Mouse (Mus musculus) NIH3T3 (cell line): Measurements from ENCODE around the gene Akap6.
A peak's percentile ranks its signal among the peaks of the same experiment; 100 is the strongest.

Experiments
- DNase-seq: peaks from one replicate; pipeline ENCODE4 v3.0.0-alpha.2; 2012; ENCODE audit warnings: low read depth

Gene Akap6

GRCm38 (mm10) chr12:53040634-53041033, 341.5 kb downstream of the Akap6 start:
- DNase-seq, result no peak

GRCm38 (mm10) chr12:53042739-53043138, 343.6 kb downstream of the Akap6 start:
- peak; percentile 78 for DNase-seq

DNA sequence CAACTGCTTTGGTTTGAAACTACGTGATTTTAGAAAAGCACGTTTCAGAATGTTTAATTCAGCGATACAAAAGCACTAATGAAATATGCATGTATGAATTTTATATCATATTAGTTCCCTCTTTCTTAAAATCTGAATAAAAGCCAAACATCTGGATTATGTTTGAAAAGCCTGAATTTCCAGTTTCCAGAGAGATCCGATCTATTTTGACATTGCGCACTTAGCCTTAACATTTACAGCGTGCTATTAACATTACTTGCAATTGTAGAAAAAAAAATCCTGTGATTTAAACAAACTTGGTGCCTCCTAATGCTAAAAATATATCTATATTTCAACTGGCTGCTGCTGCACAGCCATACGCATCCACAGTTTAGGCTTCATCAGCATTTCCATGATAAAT, 358.4 kb downstream of the Akap6 start:
- no peak for DNase-seq

DNA sequence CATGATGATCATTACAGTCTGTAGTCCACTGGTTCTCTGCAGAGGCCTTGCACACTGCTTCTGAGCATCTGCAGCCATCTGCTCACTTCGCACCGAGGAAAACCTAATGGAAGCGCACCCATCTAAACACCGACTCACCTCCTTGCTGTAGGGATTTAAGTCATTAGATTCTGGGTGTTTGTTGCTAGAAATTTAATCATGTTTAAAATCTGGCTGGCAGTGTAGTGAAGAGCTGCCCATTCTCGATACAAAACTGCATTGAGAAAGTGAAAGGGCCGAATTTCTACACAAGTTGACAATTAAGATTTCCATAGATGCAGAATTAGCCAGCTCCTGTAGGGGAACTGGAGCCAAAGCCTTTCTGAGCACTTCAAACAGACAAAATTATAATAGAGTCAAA, 361.7 kb downstream of the Akap6 start:
- peak; percentile 2 for DNase-seq

DNA sequence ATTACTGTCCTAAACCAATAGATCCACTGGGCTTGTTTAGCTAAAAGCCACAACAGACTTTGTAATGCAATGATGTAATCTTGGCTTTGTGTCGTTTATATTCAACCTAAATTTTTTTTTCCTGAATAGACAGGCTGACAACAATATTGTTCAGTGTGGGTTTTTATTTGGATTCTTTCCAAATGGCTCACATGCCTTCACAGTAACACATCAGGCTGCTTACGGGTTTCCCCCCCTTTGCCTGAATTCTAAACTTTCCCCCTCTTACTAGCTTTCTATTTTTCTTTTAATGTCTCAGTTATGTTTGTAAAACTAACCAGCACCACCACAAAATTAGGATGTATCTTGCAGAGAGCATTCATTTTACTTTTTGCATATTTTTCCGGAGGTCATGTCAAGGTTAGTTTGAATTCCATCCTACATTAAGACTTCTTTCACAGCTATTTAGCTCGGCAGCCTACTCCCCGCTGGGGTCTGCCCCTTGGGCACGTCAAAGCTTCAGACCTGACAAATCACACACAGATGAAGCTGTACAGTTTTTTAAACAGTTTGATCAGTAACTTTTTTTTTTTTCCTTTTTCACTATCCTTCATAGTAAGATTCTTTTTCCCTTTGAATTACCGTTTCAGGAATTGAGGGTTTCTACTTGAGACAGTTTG, 362.4 kb downstream of the Akap6 start:
- DNase-seq, result peak; percentile 64

GRCm38 (mm10) chr12:53063003-53063402, 363.8 kb downstream of the Akap6 start:
- DNase-seq, result no peak

DNA sequence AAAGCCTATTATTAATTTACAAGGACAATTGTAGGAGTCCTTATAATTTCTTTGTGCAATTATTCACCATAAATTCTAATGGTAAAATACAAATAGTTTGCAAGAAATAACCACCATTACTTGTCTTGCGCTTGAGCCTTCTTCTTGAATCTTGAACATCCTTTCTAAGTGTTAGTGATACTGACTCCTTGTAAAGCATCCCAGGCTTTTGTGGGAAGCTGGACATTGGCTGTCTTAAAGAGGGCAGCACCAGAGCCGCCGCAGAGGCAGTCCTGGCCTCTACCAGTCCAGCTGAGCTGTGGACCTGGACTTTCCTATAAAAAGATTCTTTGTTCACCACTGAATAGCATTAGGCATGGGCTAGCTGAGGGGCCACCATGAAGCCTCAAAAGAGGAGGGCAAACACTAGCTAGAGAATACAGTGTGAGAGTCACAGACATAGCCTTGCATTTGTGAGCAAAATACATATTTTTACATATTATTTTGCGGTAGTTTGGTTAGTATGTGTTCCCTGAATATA, 365.1 kb downstream of the Akap6 start:
- no peak for DNase-seq

- DNase-seq, result no peak
These were observed 366.0 kb downstream of the Akap6 start for GRCm38 (mm10) chr12:53065031-53065785.

DNA sequence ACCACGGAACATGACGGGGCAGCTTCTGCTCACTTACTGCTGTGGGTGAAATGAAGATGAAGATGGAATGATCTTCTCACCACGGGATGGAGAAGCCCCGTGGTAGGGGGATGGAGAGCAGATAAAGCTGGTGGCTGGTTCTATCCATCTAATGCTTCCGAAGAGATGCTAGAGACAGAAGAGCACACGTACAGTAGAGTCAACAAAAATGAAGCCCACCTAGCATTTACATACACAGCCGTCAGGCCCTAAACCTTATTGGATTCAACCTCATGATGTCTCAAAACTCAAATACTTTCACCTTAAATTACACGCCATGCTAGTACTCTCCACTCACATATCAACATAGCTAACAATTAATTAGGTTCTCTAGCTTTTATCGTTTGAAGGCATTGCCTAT, 367.1 kb downstream of the Akap6 start:
- no peak for DNase-seq

DNA sequence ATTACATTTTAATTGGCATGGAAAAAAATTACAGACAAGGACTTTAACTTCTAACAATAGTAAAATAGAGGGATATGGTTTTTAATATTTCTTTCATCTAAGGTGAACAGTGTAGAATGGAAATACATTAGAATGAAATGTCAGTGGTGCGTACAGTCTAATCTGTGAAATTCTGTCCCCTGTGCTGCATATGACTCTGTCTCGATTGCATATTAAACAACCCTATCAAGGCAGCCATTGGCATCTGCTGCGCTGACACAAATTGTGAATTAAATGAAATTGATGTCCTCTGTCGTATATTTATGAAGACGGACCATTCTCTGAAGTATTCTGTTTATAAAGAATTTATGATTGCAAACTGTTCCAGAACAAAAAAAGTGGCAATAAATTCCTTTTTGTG, 371.7 kb downstream of the Akap6 start:
- no peak for DNase-seq

DNA sequence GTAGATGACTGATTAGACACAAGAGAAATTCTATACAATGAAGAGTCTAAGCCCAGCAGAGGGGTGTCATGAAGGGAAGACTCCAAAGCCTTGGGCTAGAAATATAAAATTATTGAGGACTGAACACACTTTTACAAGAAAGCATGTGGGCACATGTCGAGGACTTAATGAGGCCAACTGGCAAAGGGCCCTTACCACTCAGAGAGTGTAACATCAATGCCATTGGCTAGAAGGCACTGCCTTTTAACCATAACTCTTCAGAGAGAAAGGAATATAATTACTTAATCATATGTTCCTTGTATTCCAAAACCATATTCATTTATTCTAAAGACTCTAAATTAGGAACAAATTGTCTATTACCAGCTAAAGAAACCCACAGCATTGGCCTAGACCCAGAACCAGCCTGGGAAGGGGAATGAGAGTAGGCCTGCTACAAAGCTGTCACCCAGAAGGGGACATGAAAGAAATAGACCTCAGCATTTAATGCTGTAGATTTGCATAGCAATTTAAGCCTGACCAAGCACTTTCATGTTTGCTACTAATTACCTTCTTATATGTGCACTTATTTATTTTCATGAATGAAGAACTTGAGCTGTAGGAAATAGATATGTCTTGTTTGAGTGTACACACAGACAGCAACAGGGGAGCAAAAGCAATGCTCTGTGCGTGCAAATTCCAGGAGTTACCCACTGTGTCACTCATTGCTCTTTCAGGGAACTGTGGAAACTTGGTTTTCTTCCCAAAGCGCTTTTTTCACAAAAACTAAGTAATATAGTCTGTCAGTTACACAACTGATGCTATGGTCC, 377.6 kb downstream of the Akap6 start:
- no peak for DNase-seq

GRCm38 (mm10) chr12:53085789-53086188, 386.6 kb downstream of the Akap6 start:
- DNase-seq, result peak; percentile 2

GRCm38 (mm10) chr12:53112276-53112675, 413.1 kb downstream of the Akap6 start:
- DNase-seq, result no peak

DNA sequence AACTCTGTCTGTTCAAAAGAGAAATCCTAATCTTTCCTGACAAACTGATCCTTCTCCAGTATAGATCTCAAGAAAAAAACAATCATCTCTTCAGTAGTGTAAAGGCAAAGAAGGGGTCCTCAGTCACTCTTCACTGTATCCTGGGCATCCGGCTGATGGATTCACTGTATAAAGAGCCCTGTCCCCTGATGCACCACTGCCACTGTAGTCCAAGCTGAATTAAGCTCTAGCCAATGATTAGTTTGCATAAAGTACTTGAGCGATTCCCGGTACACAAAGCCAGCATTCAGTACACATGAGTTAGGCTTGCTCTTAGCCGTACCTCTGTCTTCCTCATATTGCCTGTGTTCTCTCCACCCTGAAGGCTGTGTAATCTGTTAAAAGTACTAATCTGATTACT, 420.2 kb downstream of the Akap6 start:
- no peak for DNase-seq

DNA sequence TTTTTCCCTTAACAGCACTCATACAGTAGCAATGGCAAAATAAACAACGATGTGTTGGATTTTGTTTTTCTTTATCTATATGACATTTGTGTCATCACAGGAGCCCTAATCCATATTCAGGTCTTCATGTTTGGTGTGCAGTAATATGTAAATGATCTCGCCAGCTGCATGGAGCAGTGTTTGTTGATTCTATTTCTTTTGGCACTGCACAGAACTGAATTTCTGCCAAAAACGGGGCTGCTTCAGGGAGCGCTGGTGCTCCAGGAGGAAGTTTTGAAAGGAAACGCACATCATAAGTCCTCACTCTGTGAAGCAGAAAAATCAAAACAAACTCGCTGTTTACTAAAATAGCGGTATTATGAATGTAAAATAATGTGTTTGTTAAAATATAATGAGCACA, 424.9 kb downstream of the Akap6 start:
- DNase-seq, result peak; percentile 61

- no peak for DNase-seq
These were observed 425.5 kb downstream of the Akap6 start for GRCm38 (mm10) chr12:53124696-53125095.

DNA sequence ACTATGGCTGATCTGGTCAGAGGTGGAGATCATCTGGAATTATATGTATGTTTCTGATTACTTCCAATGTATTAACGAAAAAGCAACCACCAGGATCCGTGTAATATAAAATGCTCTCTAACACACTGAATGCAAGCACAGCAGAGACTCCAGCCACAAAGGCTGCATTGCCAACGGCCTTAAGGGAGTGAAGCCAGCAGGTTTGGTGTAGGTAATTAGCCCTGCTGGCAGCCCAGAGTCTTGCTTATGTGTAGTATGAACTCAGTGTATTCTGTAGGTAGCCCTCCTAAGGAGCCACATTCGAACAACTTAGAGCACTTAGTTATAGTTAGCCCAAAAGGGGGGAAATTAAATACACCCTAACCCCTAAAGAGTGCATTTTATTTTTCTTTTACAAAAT, 426.1 kb downstream of the Akap6 start:
- DNase-seq, result no peak

DNA sequence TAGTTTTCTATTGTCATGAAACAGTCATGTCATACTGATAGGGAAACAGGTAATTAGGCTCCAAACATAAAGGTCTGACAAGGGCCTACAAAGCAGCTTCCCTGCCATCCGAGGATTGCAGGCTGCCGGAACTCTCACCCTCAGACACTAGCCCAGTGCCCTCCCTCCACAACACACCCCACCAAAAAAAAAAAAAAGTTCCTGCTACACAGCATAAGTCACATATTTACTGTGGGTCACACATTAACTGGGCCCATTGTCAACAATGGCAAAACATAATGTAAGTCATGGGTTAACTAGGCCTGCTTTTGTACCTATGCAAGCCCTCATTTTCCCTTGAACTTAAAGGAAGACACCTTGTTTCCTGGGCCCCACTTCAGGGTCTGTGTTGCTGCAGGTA, 435.0 kb downstream of the Akap6 start:
- DNase-seq, result no peak

- DNase-seq, result no peak
These were observed 438.1 kb downstream of the Akap6 start for GRCm38 (mm10) chr12:53137331-53137730.

DNA sequence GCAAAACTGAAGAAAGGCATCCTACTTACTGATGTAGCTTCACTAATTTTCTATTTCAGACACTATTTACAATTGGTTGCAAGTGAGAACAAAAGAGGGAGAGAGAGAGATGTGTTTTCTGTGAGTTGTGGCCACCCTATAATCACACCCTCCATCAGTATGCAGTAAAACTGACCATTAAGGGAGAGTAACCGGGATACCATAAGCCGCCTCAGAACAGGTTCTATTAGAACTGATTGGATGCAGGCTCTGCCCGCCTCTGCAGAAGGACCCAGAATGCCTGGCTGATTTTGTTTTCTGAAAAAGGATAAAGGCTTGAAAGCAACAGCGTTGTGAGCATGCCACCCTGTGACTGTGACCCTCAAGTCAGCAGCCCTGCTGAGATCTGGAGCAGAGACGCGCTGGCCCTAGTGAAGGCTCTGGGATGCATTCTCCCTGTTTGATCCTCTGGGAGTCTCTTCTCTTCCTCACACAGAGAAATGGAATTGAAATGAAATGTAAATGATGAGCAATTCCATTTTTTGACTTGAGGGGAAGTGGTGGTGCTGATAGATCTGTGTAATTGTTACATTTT, 445.0 kb downstream of the Akap6 start:
- DNase-seq, result no peak

DNA sequence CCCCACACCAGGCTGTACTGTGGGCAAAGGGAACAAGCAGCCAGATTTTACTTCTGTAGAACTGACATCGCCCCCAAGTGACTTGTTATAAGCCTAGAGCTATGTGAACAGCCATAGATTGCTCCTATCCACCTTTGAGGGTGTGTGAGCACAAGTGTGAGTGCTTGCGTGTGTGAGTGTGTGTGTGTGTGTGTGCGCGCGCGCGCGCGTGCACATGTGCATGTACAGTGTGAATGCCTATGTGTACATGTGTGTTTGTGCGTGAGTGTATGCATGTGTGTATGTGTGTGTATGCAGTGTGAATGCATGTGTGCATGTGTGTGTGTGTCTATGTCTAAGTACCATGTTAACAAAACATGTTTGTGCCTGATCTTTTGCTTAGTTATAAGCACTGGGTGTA, 445.6 kb downstream of the Akap6 start:
- no peak for DNase-seq

- peak; percentile 14 for DNase-seq
These were observed 446.3 kb downstream of the Akap6 start for GRCm38 (mm10) chr12:53145516-53145915.
